Mouse (Mus musculus) heart, adult 2 months (tissue): Measurements from ENCODE around the gene Islr.

ENCODE experiments used
- CTCF ChIP-seq: fragments of 200-600 bp; IDR thresholded peaks from 2 replicates; pipeline ENCODE4 v1.8.1; 2022; ENCODE audit warnings: antibody characterized with exemption, mild to moderate bottlenecking, moderate library complexity
- EP300 ChIP-seq: fragments of 200-500 bp; IDR thresholded peaks from 2 replicates; pipeline ENCODE4 v1.6.1; 2011; ENCODE audit warnings: low read depth, low read length, control low read depth; ENCODE audit not compliant: insufficient read depth

DNA sequence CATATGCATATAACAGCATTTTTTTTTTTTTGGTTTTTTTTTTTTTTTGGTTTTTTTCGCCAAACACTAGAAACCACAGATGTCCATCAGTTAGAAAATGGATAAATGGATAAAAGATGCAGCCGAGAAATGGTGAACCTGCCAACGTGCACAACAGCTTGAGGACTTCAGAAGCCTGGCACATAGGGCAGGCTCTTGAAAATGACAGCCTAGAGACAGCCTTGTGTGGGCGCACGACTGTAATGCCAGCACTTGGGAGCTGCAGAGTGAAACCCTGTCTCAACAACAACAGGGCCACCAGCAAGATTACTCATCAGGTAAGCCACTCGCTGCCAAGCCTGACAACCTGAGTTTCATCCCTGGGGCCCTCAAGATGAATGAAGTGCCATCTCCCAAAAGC lies 34.7 kb downstream of the Islr start:
- no peak for TF ChIP-seq EP300
- no peak for TF ChIP-seq CTCF
